Mouse (Mus musculus): ENCODE results near the gene Bmper.

DNA sequence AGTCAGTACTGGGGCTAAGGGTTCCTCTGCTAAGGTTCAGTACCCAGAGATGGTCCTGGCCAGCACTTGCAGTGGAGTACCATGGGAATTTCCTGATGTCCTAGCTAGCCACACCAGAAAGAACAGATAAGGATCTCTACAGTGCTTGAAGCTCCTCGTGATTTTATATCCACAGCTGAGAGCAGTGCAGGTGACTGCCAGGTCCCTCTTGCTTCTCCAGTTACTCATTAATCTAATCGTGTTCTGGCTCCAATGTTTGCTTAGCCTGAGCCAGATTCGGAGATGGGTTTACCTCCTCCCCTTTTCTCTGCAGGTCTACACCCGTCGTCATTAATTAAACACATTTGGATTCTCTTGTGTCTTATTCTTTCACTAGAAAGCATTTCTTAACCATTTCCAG lies 230.4 kb downstream of the Bmper start:
- no peak for TF ChIP-seq CTCF (IDR thresholded peaks at IDR 0.05)
- no peak for TF ChIP-seq EP300 (IDR thresholded peaks at IDR 0.05)

All from lung, postnatal 0 days (tissue).